Mouse (Mus musculus): ENCODE results near the gene Cxcr5.

DNA sequence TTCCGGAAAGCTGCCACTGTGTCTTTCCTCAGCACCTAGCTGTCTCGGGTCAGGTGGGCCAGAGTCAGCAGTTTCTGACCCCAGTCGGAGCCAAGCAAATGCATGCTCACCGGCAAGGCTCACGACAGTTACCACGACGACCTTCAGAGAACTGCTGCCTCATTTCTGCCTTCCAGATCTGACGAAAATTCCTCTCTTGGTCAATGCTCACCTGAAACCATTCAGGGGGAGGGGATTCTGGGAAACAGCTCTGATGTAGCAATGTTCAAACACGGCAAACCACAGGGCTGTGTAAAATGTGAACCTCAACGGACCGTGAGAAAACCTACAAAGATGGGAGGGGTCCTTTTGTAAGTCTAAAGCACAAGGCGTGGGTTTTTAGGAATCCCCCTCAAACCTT lies 1.3 kb upstream of the Cxcr5 start:
- TF ChIP-seq CTCF (IDR thresholded peaks at IDR 0.05; ENCODE audit: low read depth) (no peak), EP300 (IDR thresholded peaks at IDR 0.05; ENCODE audit: low read depth) (no peak)

Measured in heart, postnatal 0 days (tissue).